In the genomic region with DNA sequence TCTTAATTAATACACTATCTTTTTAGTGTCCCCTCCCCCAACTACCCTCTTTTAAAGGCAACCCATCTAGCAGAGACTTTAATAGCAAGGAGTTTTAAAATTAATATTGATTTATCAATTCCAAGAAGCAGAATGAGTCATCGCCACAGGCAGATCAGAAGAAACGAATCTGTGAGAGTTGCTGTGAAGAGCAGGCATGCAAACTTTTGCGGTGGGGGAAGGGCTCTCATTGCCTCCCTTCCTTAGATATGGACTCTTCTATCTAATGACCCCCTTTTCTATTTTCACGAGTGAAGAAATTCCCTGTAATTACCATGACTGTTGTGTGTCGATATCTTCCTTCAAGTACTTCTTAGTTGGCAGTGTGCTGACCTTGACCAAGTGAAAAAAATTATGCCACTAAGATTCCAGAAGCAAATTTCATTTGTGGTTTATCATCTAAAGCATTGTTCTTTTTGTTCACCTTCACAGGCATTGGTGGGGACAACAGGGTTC, we compare ENCODE assay signal across 14 mouse cellular contexts.
"Had no signal": no experiment of that assay in that cellular context is flagged by ENCODE, and none has a peak within 500 bp of the region (broad histone marks: within the 10 kb centered on the region; RNA-seq: fewer than 3 reads in every experiment).

No protein-coding gene starts in this region.

- H3K4me3 ChIP-seq: limb, embryonic 12.5 days; liver, embryonic 13.5 days; lung, embryonic 15.5 days; midbrain, embryonic 10.5 days had no signal

- ATAC-seq: intestine, embryonic 16.5 days; liver, postnatal 0 days; midbrain, embryonic 16.5 days had no signal

- H3K9me3 ChIP-seq: limb, embryonic 12.5 days; liver, embryonic 13.5 days; lung, embryonic 15.5 days; midbrain, embryonic 10.5 days had no signal

- H3K4me2 ChIP-seq: limb, embryonic 12.5 days; liver, embryonic 13.5 days; lung, embryonic 15.5 days had no signal

- H3K9ac ChIP-seq: limb, embryonic 12.5 days; liver, embryonic 13.5 days; liver, postnatal 0 days; lung, embryonic 15.5 days had no signal

- H3K27me3 ChIP-seq: limb, embryonic 12.5 days; liver, embryonic 13.5 days; lung, embryonic 15.5 days had no signal

- H3K27ac ChIP-seq: kidney, postnatal 0 days; limb, embryonic 12.5 days; liver, embryonic 13.5 days; lung, embryonic 15.5 days; midbrain, embryonic 10.5 days had no signal

- H3K4me1 ChIP-seq: liver, embryonic 13.5 days; midbrain, embryonic 10.5 days had no signal

- DNase-seq: kidney, adult 2 months; kidney, postnatal 36 days; layer of hippocampus, adult 9-11 months; layer of hippocampus, postnatal 36 days; liver; liver, embryonic 13.5 days; liver, postnatal 0 days; lung, postnatal 14 days had no signal

- H3K36me3 ChIP-seq: limb, embryonic 12.5 days; liver, embryonic 13.5 days; lung, embryonic 15.5 days; midbrain, embryonic 10.5 days had no signal
